Mouse (Mus musculus): Measurements from ENCODE around the gene Aicda.

DNA sequence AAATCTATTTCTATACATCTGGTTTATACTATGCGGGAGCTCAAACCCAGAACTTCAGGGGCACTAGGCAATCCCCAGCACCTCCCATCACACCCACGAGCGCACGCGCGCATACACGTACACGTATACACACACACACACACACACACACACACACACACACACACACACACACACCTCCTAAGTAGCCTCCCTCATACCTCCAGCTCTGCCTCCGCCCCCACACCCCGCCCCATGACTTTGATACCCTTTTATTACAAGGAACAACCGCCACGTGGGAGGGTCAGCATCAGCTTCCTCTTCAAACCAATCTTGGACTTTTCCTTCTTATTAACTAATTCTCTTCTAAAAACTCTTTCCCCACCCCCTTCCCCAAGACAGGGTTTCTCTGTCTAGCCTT lies 54.1 kb downstream of the Aicda start:
- TF ChIP-seq CTCF (IDR thresholded peaks at IDR 0.05; ENCODE audit: control insufficient read depth, insufficient read depth, insufficient replicate concordance, low read depth, low read length) (no peak), POLR2A (IDR thresholded peaks at IDR 0.05; ENCODE audit: control insufficient read depth, low read depth, low read length) (no peak)

Measured in testis, adult 2 months (tissue).